Mouse (Mus musculus) central nervous system, embryonic 14 days (tissue): ENCODE data around the gene Ndufa3. TPM values are rescaled to one million over a fixed set of nuclear protein-coding genes. Genes with fewer than 3 reads are reported as not detected.

Experiments used
- polyA plus RNA-seq: library from polyadenylated mRNA; depleted of rRNA; stranded (reverse); fragments of >200 nt; gene quantifications from 2 replicates; pipeline ENCODE4 v1.2.3, GENCODE M21; 2012; rRNA removed

Ndufa3 gene
- polyA plus RNA-seq, result 221 and 222 TPM in 2 replicates

DNA sequence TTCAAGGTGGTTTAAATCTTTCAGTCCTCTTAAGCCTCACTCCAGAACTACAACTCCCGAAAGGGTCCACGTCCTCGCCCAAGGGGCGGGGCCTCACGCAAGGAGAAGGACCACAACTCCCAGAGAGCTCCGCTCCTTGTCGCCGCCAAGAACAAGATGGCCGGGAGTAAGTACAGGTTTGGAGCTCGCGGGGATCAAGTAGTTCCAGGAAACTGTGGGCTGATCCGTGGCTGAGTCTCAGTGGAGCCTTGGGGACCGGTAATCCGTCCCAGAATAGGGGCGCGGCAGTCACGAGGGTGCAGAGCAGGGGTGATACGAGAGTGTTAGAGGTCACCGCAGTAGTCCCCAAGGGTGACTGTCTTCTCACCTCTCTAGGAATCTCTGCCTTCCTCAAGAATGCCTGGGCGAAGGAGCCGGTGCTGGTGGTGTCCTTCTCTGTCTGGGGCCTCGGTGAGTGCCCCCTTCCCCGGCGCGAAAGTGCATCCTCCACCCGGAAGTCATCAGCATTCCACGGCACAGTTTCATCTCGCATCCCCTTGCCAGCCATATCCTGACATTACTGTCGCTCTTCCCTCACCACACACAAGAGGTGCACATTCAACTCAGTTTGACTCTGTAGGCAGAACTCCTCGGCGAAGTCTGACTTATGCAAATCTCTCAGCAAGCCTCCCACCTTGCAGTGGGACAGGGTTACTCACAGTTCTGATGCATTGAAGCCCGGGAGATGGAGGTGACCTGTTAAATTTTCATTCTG is at the start of gene Ndufa3:
Gene Ndufa3 (plus strand): TSS at position 132 of the 754 bp plus-strand sequence.

DNA sequence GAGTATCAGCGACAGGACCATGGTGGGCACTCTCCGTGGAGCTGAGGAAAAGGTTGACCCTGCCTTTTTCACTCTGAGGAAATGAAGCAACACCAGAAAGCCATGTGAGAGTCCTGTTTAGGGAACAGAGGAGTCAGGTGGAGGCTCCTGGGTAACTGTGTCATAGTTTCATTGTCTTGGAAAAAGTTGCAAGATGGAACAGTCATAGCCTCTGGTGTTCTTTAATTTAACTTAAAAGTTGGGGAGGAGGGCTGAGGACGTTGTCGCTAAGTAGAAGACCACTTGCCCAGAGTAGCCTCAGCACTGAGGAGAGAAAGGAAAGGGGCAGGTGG is 1.1 kb upstream of the Ndufa3 start, which contains the start of gene Oscar:
Gene Oscar (minus strand): TSS at position 101 of the 332 bp plus-strand sequence.

DNA sequence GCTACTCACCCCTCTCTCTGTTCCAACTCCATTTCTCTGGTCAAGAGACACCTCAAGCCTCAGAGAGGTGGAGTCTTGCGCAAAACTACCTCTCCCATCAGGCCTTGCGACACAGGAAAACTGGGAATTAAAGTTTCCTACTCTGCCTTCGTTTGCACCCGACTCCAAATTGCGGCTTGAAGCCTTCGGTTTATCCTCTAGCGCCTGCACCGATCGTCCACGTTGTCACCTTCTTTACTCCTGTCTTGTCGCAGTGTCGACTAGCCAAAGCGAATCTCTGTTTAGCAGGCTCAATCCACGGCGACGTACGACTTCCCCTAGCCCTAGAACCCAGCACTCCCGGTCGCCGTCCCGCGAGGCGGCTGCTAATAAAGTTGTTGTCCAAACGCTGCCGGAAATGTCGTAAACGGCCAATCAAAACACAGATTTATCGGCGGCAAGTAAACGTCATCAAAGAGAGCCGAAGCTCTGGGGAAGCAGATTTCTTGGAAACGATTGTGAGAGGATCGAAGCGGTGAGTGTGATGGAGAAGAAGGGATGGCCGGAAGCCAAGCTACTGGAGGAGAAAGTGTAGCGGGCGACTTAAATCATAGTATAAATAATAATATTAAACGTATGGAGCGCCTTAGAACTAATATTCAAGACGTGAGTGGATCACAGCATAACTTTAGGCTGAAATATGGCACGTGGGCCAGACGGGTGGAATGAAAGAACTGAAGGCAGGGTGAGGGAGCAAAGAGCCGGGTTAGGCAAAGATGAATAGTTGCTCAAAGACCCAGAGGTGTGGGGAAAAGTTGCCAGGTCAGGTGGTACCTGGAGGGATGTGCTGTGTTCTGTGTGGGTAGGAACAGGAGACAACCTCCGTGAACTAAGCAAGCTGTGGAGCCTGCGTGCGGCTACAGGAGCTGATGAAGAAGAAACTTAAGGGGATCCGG is 12.6 kb downstream of the Ndufa3 start, which contains the start of the genes Tfpt and Prpf31:
Gene Tfpt (minus strand): TSS at position 387 of the 935 bp plus-strand sequence.
Gene Prpf31 (plus strand): TSS at position 443 of the 935 bp plus-strand sequence.

DNA sequence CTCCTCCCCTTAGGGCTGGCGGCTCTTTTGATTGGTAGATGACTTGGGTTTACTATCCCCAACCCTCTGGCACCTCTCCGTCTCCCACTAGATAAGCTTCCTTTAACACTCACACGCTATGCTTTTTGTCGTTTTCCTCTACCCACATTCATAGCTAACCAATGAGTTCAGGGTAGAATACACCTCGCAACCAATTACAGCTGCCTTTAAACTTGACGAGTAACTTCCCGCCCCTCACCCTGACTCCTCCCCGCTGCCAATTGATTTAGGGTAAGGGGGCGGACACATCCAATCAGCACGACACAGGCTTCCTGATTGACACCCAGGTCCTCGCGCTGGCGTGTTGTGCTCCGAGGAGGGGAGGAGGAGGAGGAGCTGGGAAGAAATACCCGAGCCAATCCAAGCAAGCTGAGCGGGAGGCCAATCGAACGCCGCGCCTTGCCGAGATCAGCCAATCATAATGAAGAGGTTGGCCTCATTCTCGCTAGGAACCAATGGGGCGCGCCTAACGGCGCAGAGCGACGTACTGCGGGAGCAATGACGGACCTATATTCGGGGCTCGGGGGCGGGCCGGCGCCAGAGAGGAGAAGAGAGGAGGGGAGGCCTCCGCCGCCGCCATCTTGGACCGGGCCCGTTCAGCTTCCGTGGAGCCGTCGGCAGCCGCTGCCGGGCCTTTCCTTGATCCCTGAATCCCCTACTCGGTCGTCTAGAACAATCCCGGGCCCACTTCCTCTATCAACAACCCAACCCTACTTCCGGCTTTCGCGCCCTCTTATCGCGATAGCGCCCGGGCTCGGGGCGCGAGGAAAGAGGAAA is 27.7 kb downstream of the Ndufa3 start, which contains the start of gene Cnot3:
Gene Cnot3 (plus strand): TSS at position 597 of the 816 bp plus-strand sequence.

DNA sequence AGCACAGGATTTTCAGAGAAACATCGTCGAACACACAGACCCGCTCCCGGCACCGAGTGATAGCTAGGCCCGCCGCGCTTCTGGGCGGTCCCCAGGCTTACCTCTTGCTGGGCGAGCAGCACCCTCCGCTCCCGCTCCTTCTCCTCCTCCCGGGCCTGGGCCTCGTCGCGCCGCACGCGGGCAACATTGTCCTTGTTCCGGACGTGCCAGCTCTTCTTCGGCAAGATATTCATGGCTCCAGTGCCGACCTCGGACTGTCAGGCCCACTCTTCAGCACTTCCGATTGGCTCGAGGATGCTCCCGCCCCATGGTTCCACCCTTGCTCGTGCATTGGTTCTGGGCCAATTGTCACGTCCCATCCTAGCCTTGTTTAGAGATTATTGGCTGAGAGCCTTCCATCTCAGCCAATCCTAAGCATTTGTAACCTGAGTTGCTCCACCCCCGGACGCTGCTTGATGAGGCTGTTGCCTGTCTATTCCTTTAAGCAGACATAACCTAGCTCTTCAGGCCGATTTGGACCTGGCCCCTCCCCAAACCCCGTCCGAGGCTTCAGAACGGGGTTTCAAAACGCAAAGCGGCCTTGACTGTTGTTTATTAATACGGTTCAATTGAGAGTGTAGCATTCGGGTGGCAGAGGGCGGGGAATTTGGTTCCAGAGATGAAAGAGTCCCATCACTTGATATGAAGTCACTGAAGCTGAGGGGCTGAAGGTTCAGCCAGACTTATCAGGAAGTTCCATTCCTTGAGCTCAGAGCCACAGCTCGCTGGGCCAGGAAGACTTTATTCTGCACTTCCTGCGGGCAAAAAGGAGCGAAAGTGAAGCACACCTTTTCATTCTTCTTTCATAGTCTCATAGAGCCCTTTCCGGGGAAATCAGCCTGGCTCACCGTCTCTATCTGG is 48.3 kb downstream of the Ndufa3 start, which contains the start of gene Leng1:
Gene Leng1 (minus strand): TSS at position 626 of the 900 bp plus-strand sequence.

Other genes starting within 250 kb of the Ndufa3 start
- gene Cacng8, start 226.7 kb upstream of the Ndufa3 start, polyA plus RNA-seq, result 17.7 and 17.9 TPM in 2 replicates
- 0.04 and 1.8 TPM in 2 replicates for gene Cacng6, start 193.2 kb upstream of the Ndufa3 start, polyA plus RNA-seq
- 0.05 and 0.21 TPM in 2 replicates for gene Tarm1, start 114.7 kb upstream of the Ndufa3 start, polyA plus RNA-seq
- 1.6 and 2.2 TPM in 2 replicates for gene Oscar, start 1.2 kb upstream of the Ndufa3 start, polyA plus RNA-seq
- gene Tfpt, start 12.6 kb downstream of the Ndufa3 start, polyA plus RNA-seq, result 34.6 and 38.4 TPM in 2 replicates
- 72.9 and 84.7 TPM in 2 replicates for gene Prpf31, start 12.6 kb downstream of the Ndufa3 start, polyA plus RNA-seq
- 79.6 and 81.0 TPM in 2 replicates for gene Cnot3, start 27.9 kb downstream of the Ndufa3 start, polyA plus RNA-seq
- 10.1 and 10.7 TPM in 2 replicates for gene Leng1, start 48.5 kb downstream of the Ndufa3 start, polyA plus RNA-seq
- gene Tmc4, start 60.2 kb downstream of the Ndufa3 start, polyA plus RNA-seq, result 12.5 and 16.2 TPM in 2 replicates
- gene Tsen34, start 75.5 kb downstream of the Ndufa3 start, polyA plus RNA-seq, result 162 and 166 TPM in 2 replicates
- gene Mboat7, start 76.2 kb downstream of the Ndufa3 start, polyA plus RNA-seq, result 72.0 and 78.4 TPM in 2 replicates
- 2,416 and 2,732 TPM in 2 replicates for gene Rps9, start 86.6 kb downstream of the Ndufa3 start, polyA plus RNA-seq
- 0.40 and 0.48 TPM in 2 replicates for gene Pirb, start 103.0 kb downstream of the Ndufa3 start, polyA plus RNA-seq
- not detected in 2 replicates for gene Gm15448, start 208.3 kb downstream of the Ndufa3 start, polyA plus RNA-seq
- gene Pira2, start 227.7 kb downstream of the Ndufa3 start, polyA plus RNA-seq, result 0.02 and 0.11 TPM in 2 replicates